ENCODE assay signal across 8 mouse cellular contexts in genomic region chr4:45965737-45966447, GRCm38 (mm10). TPM values are rescaled to one million over a fixed set of nuclear protein-coding genes. Genes with fewer than 3 reads are reported as not detected.
DNase-seq lines count a peak whose midpoint lies in the region; ATAC-seq and TF ChIP-seq lines count a peak whose summit lies in the region.

No protein-coding gene starts in this region.

- ATAC-seq in midbrain, embryonic 11.5 days (ENCODE audit: low FRiP score): no peak
- ATAC-seq in heart, embryonic 15.5 days (replicated peaks; ENCODE audit: insufficient number of reproducible peaks, insufficient read depth, low FRiP score, low read depth): peak; percentile 36
- ATAC-seq in limb, embryonic 11.5 days (ENCODE audit: insufficient number of reproducible peaks, low FRiP score, low TSS enrichment, low read depth): no peak
- ATAC-seq in forebrain, embryonic 11.5 days (replicated peaks; ENCODE audit: low FRiP score): no peak

- H3K36me3 ChIP-seq in midbrain, embryonic 10.5 days: no peaks in the 10 kb centered on the region
- H3K36me3 ChIP-seq in midbrain, embryonic 11.5 days (ENCODE audit: control insufficient read depth, insufficient read depth, low read length): no peaks in the 10 kb centered on the region
- H3K36me3 ChIP-seq in heart, embryonic 15.5 days: no peaks in the 10 kb centered on the region
- no peaks in the 10 kb centered on the region for H3K36me3 ChIP-seq in limb, embryonic 11.5 days (ENCODE audit: control insufficient read depth, insufficient read depth, low read length)
- H3K36me3 ChIP-seq in myocyte (ENCODE audit: control insufficient read depth, insufficient read depth): no peaks in the 10 kb centered on the region
- no peaks in the 10 kb centered on the region for H3K36me3 ChIP-seq in forebrain, embryonic 11.5 days (ENCODE audit: control insufficient read depth, insufficient read depth, low read length)

- WGBS in midbrain, embryonic 10.5 days: 44% methylated on average over 13 of the region's 13 CpGs
- 34% methylated on average over 13 of the region's 13 CpGs for WGBS in midbrain, embryonic 11.5 days
- WGBS in heart, embryonic 15.5 days: 12% methylated on average over 13 of the region's 13 CpGs
- WGBS in limb, embryonic 11.5 days: 20% methylated on average over 13 of the region's 13 CpGs
- 40% methylated on average over 13 of the region's 13 CpGs for WGBS in forebrain, embryonic 11.5 days

- 0 out of 2 replicates have a peak overlapping the region, but pooled peaks have one; percentile 23 for H3K27ac ChIP-seq in midbrain, embryonic 10.5 days (replicated peaks)
- no peak overlapping the region for H3K27ac ChIP-seq in midbrain, embryonic 11.5 days (ENCODE audit: low read depth, low read length)
- H3K27ac ChIP-seq in heart, embryonic 15.5 days: peak overlapping the region; percentile 60
- H3K27ac ChIP-seq in limb, embryonic 11.5 days (replicated peaks; ENCODE audit: low read depth, low read length): no peak overlapping the region
- H3K27ac ChIP-seq in forebrain, embryonic 11.5 days (ENCODE audit: low read depth, low read length): no peak overlapping the region

- H3ac ChIP-seq in myocyte (ENCODE audit: control insufficient read depth, insufficient read length): no peak overlapping the region

- H3K4me1 ChIP-seq in midbrain, embryonic 10.5 days: peaks cover 59% of the 10 kb centered on the region
- H3K4me1 ChIP-seq in midbrain, embryonic 11.5 days (ENCODE audit: control insufficient read depth, insufficient read depth, low read length): peaks cover 24% of the 10 kb centered on the region
- peaks cover 36% of the 10 kb centered on the region for H3K4me1 ChIP-seq in heart, embryonic 15.5 days (replicated peaks)
- H3K4me1 ChIP-seq in limb, embryonic 11.5 days (ENCODE audit: control insufficient read depth, insufficient read depth, low read length): peaks cover 7% of the 10 kb centered on the region; the same call in 1 of the 2 replicates
- H3K4me1 ChIP-seq in forebrain, embryonic 11.5 days (replicated peaks; ENCODE audit: control insufficient read depth, insufficient read depth, low read length): peaks cover 14% of the 10 kb centered on the region

- DNase-seq in midbrain, embryonic 10.5 days (ENCODE audit: low spot score): peak; percentile 18
- DNase-seq in midbrain, embryonic 11.5 days (ENCODE audit: low spot score, missing footprints): no peak
- peak; percentile 49 for DNase-seq in limb, embryonic 11.5 days (ENCODE audit: low spot score)
- DNase-seq in frontal cortex, postnatal 36 days (ENCODE audit: low spot score in 2 of 2): no peak
- DNase-seq in left cerebral cortex, postnatal 14 days (ENCODE audit: low spot score in 2 of 2): no peak
- DNase-seq in forebrain, embryonic 11.5 days (ENCODE audit: low spot score): no peak

- peaks cover 32% of the 10 kb centered on the region for H3K27me3 ChIP-seq in midbrain, embryonic 10.5 days (ENCODE audit: low read depth, poor library complexity, severe bottlenecking)
- no peaks in the 10 kb centered on the region for H3K27me3 ChIP-seq in midbrain, embryonic 11.5 days (ENCODE audit: control insufficient read depth, insufficient read depth, low read length)
- H3K27me3 ChIP-seq in heart, embryonic 15.5 days: no peaks in the 10 kb centered on the region
- no peaks in the 10 kb centered on the region for H3K27me3 ChIP-seq in limb, embryonic 11.5 days (ENCODE audit: control insufficient read depth, insufficient read depth, low read length)
- no peaks in the 10 kb centered on the region for H3K27me3 ChIP-seq in myocyte (ENCODE audit: control insufficient read depth, insufficient read depth, insufficient read length)
- H3K27me3 ChIP-seq in forebrain, embryonic 11.5 days (ENCODE audit: control insufficient read depth, insufficient read depth, low read length): no peaks in the 10 kb centered on the region

- intact Hi-C loops in left cerebral cortex, postnatal 14 days (cut with DNase I): no loop called here

- no peaks in the 10 kb centered on the region for H3K9me3 ChIP-seq in midbrain, embryonic 10.5 days (replicated peaks)
- no peaks in the 10 kb centered on the region for H3K9me3 ChIP-seq in midbrain, embryonic 11.5 days (ENCODE audit: control insufficient read depth, low read length)
- H3K9me3 ChIP-seq in heart, embryonic 15.5 days (replicated peaks): no peaks in the 10 kb centered on the region
- no peaks in the 10 kb centered on the region for H3K9me3 ChIP-seq in limb, embryonic 11.5 days (ENCODE audit: control insufficient read depth, low read length)
- no peaks in the 10 kb centered on the region for H3K9me3 ChIP-seq in forebrain, embryonic 11.5 days (ENCODE audit: control insufficient read depth, low read length)

- no peak overlapping the region for H3K9ac ChIP-seq in midbrain, embryonic 11.5 days (ENCODE audit: low read length)
- no peak overlapping the region for H3K9ac ChIP-seq in heart, embryonic 15.5 days
- no peak overlapping the region for H3K9ac ChIP-seq in limb, embryonic 11.5 days (ENCODE audit: low read length)
- H3K9ac ChIP-seq in forebrain, embryonic 11.5 days (ENCODE audit: low read length): no peak overlapping the region; the same call in 1 of the 2 replicates

- no peak overlapping the region for H3K4me2 ChIP-seq in midbrain, embryonic 11.5 days
- peak overlapping the region; percentile 56 for H3K4me2 ChIP-seq in heart, embryonic 15.5 days
- H3K4me2 ChIP-seq in limb, embryonic 11.5 days (ENCODE audit: low read depth, severe bottlenecking): peak overlapping the region; percentile 15; the same call in 1 of the 2 replicates
- H3K4me2 ChIP-seq in myocyte (ENCODE audit: low read depth): peak overlapping the region; percentile 98
- H3K4me2 ChIP-seq in forebrain, embryonic 11.5 days (ENCODE audit: low read depth, low read length, severe bottlenecking): no peak overlapping the region

- no peak for TF ChIP-seq POLR2A in myocyte (IDR thresholded peaks at IDR 0.05; ENCODE audit: insufficient read length, low read depth)

- no peak overlapping the region for H3K4me3 ChIP-seq in midbrain, embryonic 10.5 days
- H3K4me3 ChIP-seq in midbrain, embryonic 11.5 days (ENCODE audit: low read depth, low read length): no peak overlapping the region
- H3K4me3 ChIP-seq in heart, embryonic 15.5 days: peak overlapping the region; percentile 31
- H3K4me3 ChIP-seq in limb, embryonic 11.5 days (ENCODE audit: low read depth, low read length): no peak overlapping the region
- peak overlapping the region; percentile 16 for H3K4me3 ChIP-seq in myocyte
- no peak overlapping the region for H3K4me3 ChIP-seq in forebrain, embryonic 11.5 days (ENCODE audit: low read depth, low read length)

- no peaks in the 10 kb centered on the region for H3K79me2 ChIP-seq in myocyte (ENCODE audit: control insufficient read depth, insufficient read depth)

TF ChIP-seq in myocyte, 11 proteins besides CTCF, POLR2A, EP300 and RAD21:
- TF ChIP-seq MAX (IDR thresholded peaks at IDR 0.05; ENCODE audit: low read depth) (no peak), REST (IDR thresholded peaks at IDR 0.05; ENCODE audit: insufficient read depth, insufficient read length) (no peak), USF1 (IDR thresholded peaks at IDR 0.05; ENCODE audit: low read depth) (no peak), POLR2AphosphoS2 (IDR thresholded peaks at IDR 0.05; ENCODE audit: insufficient read length, low read depth) (no peak), CEBPB (IDR thresholded peaks at IDR 0.05; ENCODE audit: insufficient read depth, poor library complexity, severe bottlenecking) (no peak), E2F4 (IDR thresholded peaks at IDR 0.05; ENCODE audit: insufficient read depth) (no peak), TCF3 (IDR thresholded peaks at IDR 0.05; ENCODE audit: insufficient read length, low read depth) (no peak), MYOD1 (IDR thresholded peaks at IDR 0.05; ENCODE audit: control insufficient read depth in 1 of 3, insufficient read length in 2 of 3, low read depth in 2 of 3) (no peak), MYOG (IDR thresholded peaks at IDR 0.05; ENCODE audit: control insufficient read depth in 1 of 3, insufficient read depth in 1 of 3, insufficient read length in 2 of 3, low read depth in 2 of 3) (no peak), TCF12 (IDR thresholded peaks at IDR 0.05; ENCODE audit: insufficient read depth, poor library complexity, severe bottlenecking) (no peak), SRF (IDR thresholded peaks at IDR 0.05; ENCODE audit: control insufficient read depth, insufficient read length, low read depth) (no peak)

RNA-seq across cellular contexts. Expression of gene Tdrd7, which starts 0.8 kb away (rescaled TPM):
- 10.4 and 10.9 TPM in 2 replicates for polyA plus RNA-seq in midbrain, embryonic 10.5 days (2016; fragmentation: Nextera tagmentation; extraction: Ambion mirVana)
- polyA plus RNA-seq in midbrain, embryonic 11.5 days (2014; fragmentation: Nextera tagmentation; extraction: Ambion mirVana): 10.9 and 11.8 TPM in 2 replicates
- 17.0 and 17.2 TPM in 2 replicates for polyA plus RNA-seq in heart, embryonic 15.5 days (2015; fragmentation: Nextera tagmentation; extraction: Ambion mirVana)
- 5.5 and 7.4 TPM in 2 replicates for polyA plus RNA-seq in limb, embryonic 11.5 days (2014; fragmentation: Nextera tagmentation; extraction: Ambion mirVana)
- polyA plus RNA-seq in myocyte (2012; fragmentation: generic; extraction: Trizol): 12.0 TPM
- 10 to 100 TPM; 20.7 to 20.9 TPM for total RNA-seq in left cerebral cortex, postnatal 14 days (2021)
- polyA plus RNA-seq in forebrain, embryonic 11.5 days (2014; fragmentation: Nextera tagmentation; extraction: Ambion mirVana): 9.6 and 13.2 TPM in 2 replicates

Comparison
In these comparisons a context has a peak if more than half of its experiments do, and no peak if none do; other contexts are left out.
1. DNase-seq: peak in midbrain, embryonic 10.5 days (single experiment) and limb, embryonic 11.5 days (single experiment); none in midbrain, embryonic 11.5 days (single experiment), frontal cortex, postnatal 36 days (0 of 2), left cerebral cortex, postnatal 14 days (0 of 2) and forebrain, embryonic 11.5 days (single experiment).
2. H3K27ac ChIP-seq: peak in midbrain, embryonic 10.5 days (single experiment) and heart, embryonic 15.5 days (single experiment); none in midbrain, embryonic 11.5 days (single experiment), limb, embryonic 11.5 days (single experiment) and forebrain, embryonic 11.5 days (single experiment).
3. H3K4me3 ChIP-seq: peak in heart, embryonic 15.5 days (single experiment) and myocyte (single experiment); none in midbrain, embryonic 10.5 days (single experiment), midbrain, embryonic 11.5 days (single experiment), limb, embryonic 11.5 days (single experiment) and forebrain, embryonic 11.5 days (single experiment).
4. H3K4me2 ChIP-seq: peak in heart, embryonic 15.5 days (single experiment), limb, embryonic 11.5 days (single experiment) and myocyte (single experiment); none in midbrain, embryonic 11.5 days (single experiment) and forebrain, embryonic 11.5 days (single experiment).